Mouse (Mus musculus) T-cell, adult 2 months (primary cell): ENCODE results near the gene D630003M21Rik.

Experiments used
- DNase-seq: peaks from one replicate; pipeline ENCODE4 v3.0.0; 2022; ENCODE audit warnings: low spot score

The D630003M21Rik gene

GRCm38 (mm10) chr2:158228670-158229502, at the start of gene D630003M21Rik:
TSS of gene D630003M21Rik (minus strand) at chr2:158229222.
- DNase-seq, result no peak

DNA sequence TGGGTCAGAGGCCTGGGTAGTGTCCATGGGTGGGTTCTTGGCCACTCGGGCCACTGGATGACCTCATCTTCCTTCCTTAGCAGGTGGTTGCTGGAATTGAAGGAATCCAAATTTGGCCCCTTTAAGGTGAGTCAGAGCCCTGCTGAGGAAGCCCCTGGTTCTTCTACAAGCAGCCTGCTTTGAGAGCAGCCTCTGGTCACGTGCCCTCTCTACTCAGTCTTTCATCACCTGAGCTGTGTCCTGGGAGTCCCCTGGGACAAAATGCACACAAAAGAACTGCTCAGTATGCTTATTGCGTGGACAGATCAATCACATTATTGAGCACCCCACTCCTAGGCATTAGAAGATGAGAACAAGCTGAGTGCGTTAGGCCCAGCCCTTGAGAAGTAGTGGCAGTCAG, 47.9 kb upstream of the D630003M21Rik start:
- no peak for DNase-seq

- DNase-seq, result no peak
Measured at GRCm38 (mm10) chr2:158276451-158276850, 47.4 kb upstream of the D630003M21Rik start.

- DNase-seq, result no peak
Measured at GRCm38 (mm10) chr2:158275811-158276210, 46.8 kb upstream of the D630003M21Rik start.

DNA sequence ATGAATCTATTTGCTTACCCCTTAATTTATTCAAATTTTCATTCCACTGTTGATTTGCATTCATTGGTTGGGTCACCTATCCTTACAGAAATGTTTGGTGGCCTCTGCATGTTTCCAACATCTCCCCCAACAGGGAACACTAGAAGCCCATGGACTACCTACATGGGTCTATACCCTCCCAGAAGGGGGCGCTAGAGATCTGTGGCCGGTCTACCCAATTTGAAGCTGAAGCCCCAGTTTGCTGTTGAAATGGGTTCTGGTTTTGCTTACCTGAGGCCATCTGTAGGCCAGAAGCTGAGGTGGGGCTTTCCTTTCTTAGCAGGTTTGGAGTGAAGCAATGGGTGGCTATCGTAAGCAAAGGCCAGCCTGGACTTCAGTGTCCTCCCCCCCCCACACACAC, 46.3 kb upstream of the D630003M21Rik start:
- peak; percentile 16 for DNase-seq

DNA sequence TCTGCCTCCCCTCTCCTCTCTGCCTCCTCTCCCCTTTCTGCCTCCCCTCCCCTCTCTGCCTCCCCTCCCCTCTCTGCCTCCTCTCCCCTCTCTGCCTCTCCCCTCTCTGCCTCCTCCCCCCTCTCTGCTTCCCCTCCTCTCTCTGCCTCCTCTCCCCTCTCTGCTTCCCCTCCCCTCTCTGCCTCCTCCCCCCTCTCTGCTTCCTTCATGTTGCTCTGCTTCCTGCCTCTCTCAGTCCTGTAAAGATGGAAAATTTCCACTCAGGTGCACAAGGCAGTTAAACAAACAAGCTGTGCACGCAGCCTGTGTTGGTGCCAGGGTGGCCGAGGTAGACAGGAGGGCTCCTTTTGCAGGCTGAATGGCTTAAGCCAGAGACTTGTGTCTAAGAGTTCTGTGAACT, 44.6 kb upstream of the D630003M21Rik start:
- DNase-seq, result no peak

- no peak for DNase-seq
Measured at GRCm38 (mm10) chr2:158270017-158270416, 41.0 kb upstream of the D630003M21Rik start.

DNA sequence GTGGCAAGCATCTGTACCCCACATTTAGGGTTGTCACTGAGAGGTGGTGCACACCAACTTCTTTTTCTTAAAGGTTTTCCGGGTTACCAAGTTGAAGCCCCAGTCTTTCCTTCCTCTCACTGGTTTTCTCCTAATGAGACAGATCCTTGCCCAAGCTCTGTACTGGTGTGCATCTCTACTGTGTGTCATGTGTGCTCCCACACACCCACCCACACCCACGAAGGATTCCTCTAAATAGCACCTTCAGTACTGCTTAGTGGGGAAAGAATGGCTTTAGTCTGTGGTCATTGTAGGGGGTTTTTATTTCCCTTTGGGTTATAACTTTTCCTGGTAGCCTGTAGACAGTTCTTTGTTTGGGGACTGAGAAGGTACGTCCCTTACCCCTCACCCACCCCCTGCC, 35.9 kb upstream of the D630003M21Rik start:
- no peak for DNase-seq

DNA sequence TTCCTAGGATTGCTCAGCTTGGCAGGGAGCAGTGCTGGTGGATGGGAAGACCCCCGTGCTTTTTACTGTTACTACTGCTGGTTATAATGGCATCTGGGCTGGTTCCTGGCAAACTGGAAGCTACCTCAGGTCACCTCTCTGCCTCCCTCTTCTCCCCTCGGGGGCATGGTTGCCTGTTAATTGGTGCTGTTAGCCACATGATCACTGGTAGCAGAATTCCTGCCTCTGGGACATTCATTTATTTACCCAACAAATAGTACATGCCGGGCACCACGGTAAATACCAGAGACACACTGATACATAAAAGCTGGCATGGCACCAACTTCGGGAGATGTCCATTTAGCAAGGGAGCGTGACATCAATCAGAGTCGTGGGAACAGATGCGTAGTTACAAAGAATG, 30.5 kb upstream of the D630003M21Rik start:
- DNase-seq, result no peak

DNA sequence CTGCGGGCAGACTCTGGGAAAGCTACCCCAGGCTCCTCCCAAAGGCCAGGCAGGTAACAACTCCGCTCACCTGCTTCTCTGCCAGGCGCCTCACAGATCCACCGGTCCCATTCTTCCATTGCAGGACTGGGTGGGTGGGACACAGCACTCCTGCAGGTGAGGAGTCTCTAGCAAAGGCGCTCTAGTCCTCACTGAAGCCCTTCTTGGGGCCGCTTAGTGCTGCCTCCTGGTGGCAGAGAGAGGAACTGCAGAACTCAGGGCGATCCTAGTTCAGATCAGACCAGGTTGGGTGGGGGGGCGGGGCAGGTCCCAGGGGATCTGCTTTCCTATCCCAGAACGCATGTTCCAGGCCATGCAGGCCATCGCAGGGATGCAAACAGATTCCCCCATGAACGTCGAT, 29.8 kb upstream of the D630003M21Rik start:
- DNase-seq, result peak; percentile 31

DNA sequence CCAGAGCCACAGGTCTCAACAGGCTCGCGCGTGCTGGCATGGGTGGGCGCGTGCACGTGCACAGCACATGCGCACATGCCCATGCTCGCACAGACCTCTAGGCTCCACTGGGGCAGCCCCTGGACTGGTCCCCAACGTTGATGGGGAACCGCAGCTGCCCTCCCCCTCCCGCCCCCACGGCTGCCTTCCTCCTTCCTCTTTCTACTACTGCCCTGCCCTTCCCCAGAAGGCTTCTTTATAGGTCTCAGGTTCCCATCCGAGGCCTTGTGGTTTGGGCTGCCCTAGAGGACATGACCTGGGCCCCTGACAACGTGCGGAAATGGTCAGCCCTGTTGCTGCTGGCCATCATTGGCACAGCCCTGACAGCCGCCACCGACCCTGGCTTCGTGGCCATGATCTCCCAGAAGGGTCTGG, 29.0 kb upstream of the D630003M21Rik start, which contains the start of gene Bpi:
Gene Bpi (plus strand): TSS at position 90 of the 414 bp plus-strand sequence.
- no peak for DNase-seq

DNA sequence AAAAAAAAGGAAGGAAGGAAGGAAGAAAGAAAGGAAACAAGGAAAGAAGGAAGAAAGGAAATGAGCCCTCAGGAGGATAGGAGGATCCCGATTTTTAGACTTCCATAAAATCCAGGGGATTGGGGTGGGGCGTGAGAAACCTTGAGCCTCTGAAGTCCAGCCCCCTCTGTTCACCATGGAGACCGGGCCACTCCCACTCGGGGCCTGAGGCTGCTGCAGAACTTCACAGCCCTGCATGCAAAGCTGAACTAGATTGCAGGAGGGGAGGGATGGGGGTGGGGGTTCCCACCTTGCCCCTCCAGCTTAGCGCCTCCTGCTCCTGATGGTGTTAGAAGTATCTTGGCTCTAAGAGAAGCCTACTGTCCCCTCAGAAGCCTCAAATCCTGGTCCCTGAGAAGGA, 27.9 kb upstream of the D630003M21Rik start:
- no peak for DNase-seq

GRCm38 (mm10) chr2:158253806-158254205, 24.8 kb upstream of the D630003M21Rik start:
- DNase-seq, result no peak

- no peak for DNase-seq
Measured at GRCm38 (mm10) chr2:158250558-158250957, 21.5 kb upstream of the D630003M21Rik start.

- DNase-seq, result no peak
Measured at GRCm38 (mm10) chr2:158248318-158248717, 19.3 kb upstream of the D630003M21Rik start.

DNA sequence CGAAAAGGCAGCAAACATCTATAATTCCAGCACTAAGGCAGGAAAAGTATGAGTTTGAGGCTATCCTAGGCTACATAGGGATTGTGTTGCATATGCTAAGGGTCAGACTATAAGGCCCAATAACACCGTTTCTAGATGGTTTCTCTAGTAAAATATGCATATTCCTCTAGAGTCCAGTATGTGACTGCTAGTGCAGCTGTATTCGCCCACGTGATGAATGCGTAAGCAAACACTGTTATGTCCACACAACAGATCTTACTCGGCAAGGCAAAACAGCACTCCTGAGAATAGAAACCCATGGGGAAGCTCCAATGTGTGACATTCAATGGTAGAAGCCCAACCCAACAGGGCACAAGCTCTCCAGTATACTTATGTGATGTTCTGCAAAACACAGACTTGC, 18.8 kb upstream of the D630003M21Rik start:
- no peak for DNase-seq

GRCm38 (mm10) chr2:158245072-158245817, 16.2 kb upstream of the D630003M21Rik start:
- no peak for DNase-seq

GRCm38 (mm10) chr2:158243129-158243870, 14.3 kb upstream of the D630003M21Rik start:
- no peak for DNase-seq

GRCm38 (mm10) chr2:158242170-158242896, 13.3 kb upstream of the D630003M21Rik start:
- no peak for DNase-seq

DNA sequence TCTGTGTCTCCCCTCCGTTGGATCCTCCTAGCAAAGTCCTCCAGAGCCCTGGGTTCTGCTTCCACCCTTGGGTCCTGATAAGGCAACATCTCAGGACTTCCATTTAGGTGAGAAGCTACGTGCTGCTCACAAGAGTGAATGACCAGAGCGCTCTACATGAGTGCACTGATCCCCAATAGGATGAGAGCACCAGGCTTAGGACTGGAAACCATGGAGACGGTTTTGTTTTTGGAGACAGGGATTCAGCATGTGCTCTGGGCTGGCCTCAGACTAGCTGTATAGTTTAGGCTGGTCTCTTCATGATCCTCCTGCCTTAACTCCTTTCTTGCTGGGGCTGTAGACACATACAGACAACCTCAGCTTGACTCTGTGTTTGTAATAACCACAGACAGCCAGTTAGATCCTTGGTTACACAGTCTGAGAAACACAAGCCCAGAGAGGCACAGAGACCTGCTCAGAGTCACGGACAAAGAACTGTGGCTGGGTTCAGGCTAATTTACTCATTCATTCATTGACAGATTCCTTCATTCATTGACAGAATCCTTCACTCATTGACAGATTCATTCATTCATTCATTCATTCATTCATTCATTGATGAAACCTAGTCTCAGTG, 12.2 kb upstream of the D630003M21Rik start:
- no peak for DNase-seq

GRCm38 (mm10) chr2:158238101-158238500, 9.1 kb upstream of the D630003M21Rik start:
- no peak for DNase-seq
